Mouse (Mus musculus): ENCODE measurements around the gene Gapvd1.
A peak's percentile ranks its signal among the peaks of the same experiment; 100 is the strongest.
"Not testable (repeated sequence)": the region's sequence is repeated elsewhere in the genome, so short reads cannot be mapped to it uniquely, and the experiment has no call there.

Gene Gapvd1

GRCm38 (mm10) chr2:34754551-34755358 is at the start of gene Gapvd1:
Gene Gapvd1 (minus strand): TSS chr2:34755232.
- DNase-seq = peak; percentile 87

- peak; percentile 60 for DNase-seq
These were observed 49.8 kb upstream of the Gapvd1 start for GRCm38 (mm10) chr2:34804815-34805214.

GRCm38 (mm10) chr2:34804172-34804571 is 49.1 kb upstream of the Gapvd1 start:
- peak; percentile 77 for DNase-seq

GRCm38 (mm10) chr2:34803746-34804145 is 48.7 kb upstream of the Gapvd1 start:
- DNase-seq = peak; percentile 86

GRCm38 (mm10) chr2:34802565-34803245 is 47.7 kb upstream of the Gapvd1 start:
- peak; percentile 86 for DNase-seq

GRCm38 (mm10) chr2:34801516-34802482 is 46.8 kb upstream of the Gapvd1 start:
- peak; percentile 100 for DNase-seq

GRCm38 (mm10) chr2:34800371-34800770 is 45.3 kb upstream of the Gapvd1 start:
- peak; percentile 79 for DNase-seq

GRCm38 (mm10) chr2:34799357-34800256 is 44.6 kb upstream of the Gapvd1 start, which contains the start of gene Rabepk:
Gene Rabepk (minus strand): TSS chr2:34799912.
- peak; percentile 99 for DNase-seq

GRCm38 (mm10) chr2:34795426-34795825 is 40.4 kb upstream of the Gapvd1 start:
- no peak for DNase-seq

- DNase-seq = no peak
These were observed 39.5 kb upstream of the Gapvd1 start for GRCm38 (mm10) chr2:34794511-34794910.

GRCm38 (mm10) chr2:34792543-34792942 is 37.5 kb upstream of the Gapvd1 start:
- not testable (repeated sequence) for DNase-seq

- no peak for DNase-seq
These were observed 35.2 kb upstream of the Gapvd1 start for GRCm38 (mm10) chr2:34790282-34790681.

- DNase-seq = peak; percentile 88
These were observed 29.1 kb upstream of the Gapvd1 start for GRCm38 (mm10) chr2:34784085-34784484.

GRCm38 (mm10) chr2:34783064-34784020 is 28.3 kb upstream of the Gapvd1 start:
- DNase-seq = peak; percentile 80

GRCm38 (mm10) chr2:34777237-34777868 is 22.3 kb upstream of the Gapvd1 start:
- DNase-seq = no peak

- peak; percentile 68 for DNase-seq
These were observed 19.5 kb upstream of the Gapvd1 start for GRCm38 (mm10) chr2:34774493-34774892.

GRCm38 (mm10) chr2:34773673-34774072 is 18.6 kb upstream of the Gapvd1 start:
- DNase-seq = no peak

GRCm38 (mm10) chr2:34772252-34773235 is 17.5 kb upstream of the Gapvd1 start:
- DNase-seq = peak; percentile 2

Measured in heart, adult 11 months (tissue).